Mouse (Mus musculus): ENCODE results near the gene Epha1. TPM values are rescaled to one million over a fixed set of nuclear protein-coding genes. Genes with fewer than 3 reads are reported as not detected.
A peak's percentile ranks its signal among the peaks of the same experiment; 100 is the strongest.

Gene Epha1
- polyA plus RNA-seq, 1 experiment from 2014 or later = 0.94 TPM

DNA sequence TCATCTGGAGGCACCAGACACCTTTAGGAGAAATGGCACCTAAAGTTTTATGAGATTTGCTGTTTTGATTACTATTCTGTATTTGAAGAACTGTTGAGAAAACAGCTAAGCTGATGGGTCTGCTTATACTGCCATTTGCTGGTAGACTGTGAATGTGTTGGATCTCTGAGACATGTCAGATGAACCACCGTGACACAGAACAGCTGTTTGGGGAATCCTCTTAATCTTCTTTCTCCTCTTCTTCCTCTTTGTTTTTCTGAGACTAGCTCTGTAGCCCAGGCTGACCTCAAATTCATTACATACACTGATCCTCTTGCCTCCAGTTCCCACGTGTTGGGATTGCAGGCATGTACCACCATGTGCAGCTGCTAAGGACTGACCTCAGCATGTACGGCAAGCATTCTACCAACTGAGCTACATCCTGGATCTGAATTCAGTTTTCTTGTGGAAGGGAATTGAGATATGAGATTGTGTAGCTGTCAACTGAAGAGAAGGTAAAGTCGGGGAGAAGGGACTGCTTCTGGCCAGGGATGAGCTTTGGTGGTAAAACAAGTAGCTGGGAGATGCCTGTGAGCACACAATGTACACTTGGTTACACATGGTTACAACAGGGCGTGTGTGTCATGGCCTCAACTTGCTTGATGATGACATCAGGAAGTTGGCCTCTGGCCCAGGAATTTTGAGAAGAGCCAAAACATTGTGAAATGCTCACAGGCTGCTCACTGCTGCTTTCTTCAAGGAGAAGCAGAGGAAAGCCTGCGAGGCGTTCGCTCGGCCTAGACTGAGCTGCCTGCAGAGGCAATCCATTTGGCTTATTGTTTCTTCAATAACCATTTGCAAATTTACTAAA lies 23.1 kb upstream of the Epha1 start:
- WGBS = 74% methylated on average over 9 of the region's 9 CpGs
- H3K27me3 ChIP-seq (ENCODE audit: control insufficient read depth, insufficient read depth, low read depth, low read length) = no peaks in the 10 kb centered on the region
- no peak overlapping the region for H3K4me2 ChIP-seq (ENCODE audit: low read length)
- H3K4me1 ChIP-seq (ENCODE audit: control insufficient read depth, insufficient read depth, low read length) = no peaks in the 10 kb centered on the region
- H3K9me3 ChIP-seq (replicated peaks; ENCODE audit: control insufficient read depth, low read length, poor library complexity, severe bottlenecking) = no peaks in the 10 kb centered on the region
- no peak overlapping the region for H3K27ac ChIP-seq (ENCODE audit: low read length)
- no peak for ATAC-seq
- no peak overlapping the region for H3K4me3 ChIP-seq (ENCODE audit: low read depth, low read length)
- H3K36me3 ChIP-seq (ENCODE audit: control insufficient read depth, insufficient read depth, low read length) = no peaks in the 10 kb centered on the region
- H3K9ac ChIP-seq (ENCODE audit: low read depth, low read length) = no peak overlapping the region

DNA sequence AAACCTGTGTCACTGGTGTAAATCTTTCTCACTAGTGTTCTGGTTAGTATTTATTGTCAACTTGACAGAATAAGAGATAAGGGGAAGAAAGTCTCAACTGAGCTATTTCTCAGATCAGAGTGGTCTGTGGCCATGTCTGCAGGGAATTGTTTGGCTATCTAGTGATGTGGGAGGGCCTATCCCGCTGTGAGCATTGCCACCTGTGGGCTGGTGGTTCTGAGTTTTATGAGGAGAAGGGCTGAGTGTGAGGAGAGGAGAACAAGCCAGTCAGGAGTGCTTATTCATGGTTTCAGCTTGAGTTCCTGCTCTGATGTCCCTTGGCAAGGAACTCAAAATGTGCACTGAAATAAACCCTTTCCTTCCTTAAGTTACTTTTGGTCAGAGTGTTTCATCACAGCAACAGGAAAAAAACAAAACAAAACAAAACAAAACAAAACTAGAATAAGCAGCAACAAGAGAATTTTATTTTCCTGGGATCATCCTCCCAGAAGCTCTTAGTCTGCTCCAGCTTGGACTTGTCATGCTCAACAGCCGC lies 18.8 kb upstream of the Epha1 start:
- no peaks in the 10 kb centered on the region for H3K27me3 ChIP-seq (ENCODE audit: control insufficient read depth, insufficient read depth, low read depth, low read length)
- no peak for ATAC-seq
- 59% methylated on average over 2 of the region's 2 CpGs for WGBS

DNA sequence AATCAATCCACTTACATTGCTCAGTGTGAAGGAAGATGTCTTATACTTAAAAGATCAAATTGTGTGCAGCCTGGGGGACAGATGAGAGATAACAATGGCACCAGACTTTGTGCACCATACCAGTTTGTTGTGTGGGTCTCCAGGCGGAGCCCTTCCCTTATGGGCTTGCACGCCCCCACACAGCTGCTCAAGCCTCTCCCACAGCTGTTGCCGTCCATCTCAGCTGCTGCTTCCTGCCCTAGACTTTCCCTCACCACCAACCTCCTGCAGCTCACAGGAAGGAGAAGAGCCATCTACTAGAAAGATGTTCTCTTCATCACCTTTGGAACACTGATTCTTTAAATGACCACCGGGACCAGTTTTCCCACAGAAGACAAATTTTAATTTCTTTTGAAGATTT lies 12.6 kb upstream of the Epha1 start:
- WGBS = 91% methylated on average over 4 of the region's 4 CpGs
- Histone ChIP-seq H3K27ac (ENCODE audit: low read length) (no peak overlapping the region), H3K27me3 (ENCODE audit: control insufficient read depth, insufficient read depth, low read depth, low read length) (no peaks in the 10 kb centered on the region), H3K4me3 (ENCODE audit: low read depth, low read length) (no peak overlapping the region), H3K9me3 (replicated peaks; ENCODE audit: control insufficient read depth, low read length, poor library complexity, severe bottlenecking) (no peaks in the 10 kb centered on the region), H3K4me2 (ENCODE audit: low read length) (no peak overlapping the region), H3K36me3 (ENCODE audit: control insufficient read depth, insufficient read depth, low read length) (no peaks in the 10 kb centered on the region), H3K4me1 (ENCODE audit: control insufficient read depth, insufficient read depth, low read length) (no peaks in the 10 kb centered on the region; the same call in 1 of the 2 replicates), H3K9ac (ENCODE audit: low read depth, low read length) (no peak overlapping the region)
- no peak for ATAC-seq

More for the DNA sequence above, 18.8 kb upstream of the Epha1 start:
- no peak overlapping the region for H3K4me3 ChIP-seq (ENCODE audit: low read depth, low read length)
- no peaks in the 10 kb centered on the region for H3K4me1 ChIP-seq (ENCODE audit: control insufficient read depth, insufficient read depth, low read length)
- no peaks in the 10 kb centered on the region for H3K9me3 ChIP-seq (replicated peaks; ENCODE audit: control insufficient read depth, low read length, poor library complexity, severe bottlenecking)
- no peaks in the 10 kb centered on the region for H3K36me3 ChIP-seq (ENCODE audit: control insufficient read depth, insufficient read depth, low read length)
- H3K9ac ChIP-seq (ENCODE audit: low read depth, low read length) = no peak overlapping the region
- H3K4me2 ChIP-seq (ENCODE audit: low read length) = no peak overlapping the region
- no peak overlapping the region for H3K27ac ChIP-seq (ENCODE audit: low read length)

DNA sequence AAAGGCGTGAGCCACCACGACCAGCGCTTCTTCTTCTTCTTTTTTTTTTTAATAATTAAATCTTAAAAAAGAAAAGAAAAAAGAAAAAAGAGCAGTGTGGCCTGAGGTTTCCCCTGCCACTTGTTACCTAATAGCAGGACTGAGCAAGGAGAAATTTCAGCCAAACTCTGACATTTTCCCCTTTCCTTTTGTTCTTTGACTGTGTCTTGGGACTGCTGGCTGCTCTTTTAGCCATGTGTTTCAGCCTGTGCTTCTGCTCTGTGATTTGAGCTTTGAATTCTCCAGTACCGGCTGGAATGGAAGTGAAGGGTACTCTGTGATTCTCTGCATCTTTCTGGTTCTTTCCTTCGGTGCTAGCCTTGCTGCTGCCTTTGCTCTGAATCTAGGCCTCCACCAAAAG lies 10.3 kb upstream of the Epha1 start:
- H3K4me3 ChIP-seq (ENCODE audit: low read depth, low read length) = no peak overlapping the region
- no peak overlapping the region for H3K4me2 ChIP-seq (ENCODE audit: low read length)
- H3K27me3 ChIP-seq (ENCODE audit: control insufficient read depth, insufficient read depth, low read depth, low read length) = no peaks in the 10 kb centered on the region
- WGBS = 87% methylated on average over 5 of the region's 5 CpGs
- no peak overlapping the region for H3K9ac ChIP-seq (ENCODE audit: low read depth, low read length)
- no peaks in the 10 kb centered on the region for H3K9me3 ChIP-seq (replicated peaks; ENCODE audit: control insufficient read depth, low read length, poor library complexity, severe bottlenecking)
- H3K36me3 ChIP-seq (ENCODE audit: control insufficient read depth, insufficient read depth, low read length) = no peaks in the 10 kb centered on the region
- H3K4me1 ChIP-seq (ENCODE audit: control insufficient read depth, insufficient read depth, low read length) = no peaks in the 10 kb centered on the region; the same call in 1 of the 2 replicates
- ATAC-seq = no peak
- no peak overlapping the region for H3K27ac ChIP-seq (ENCODE audit: low read length)

DNA sequence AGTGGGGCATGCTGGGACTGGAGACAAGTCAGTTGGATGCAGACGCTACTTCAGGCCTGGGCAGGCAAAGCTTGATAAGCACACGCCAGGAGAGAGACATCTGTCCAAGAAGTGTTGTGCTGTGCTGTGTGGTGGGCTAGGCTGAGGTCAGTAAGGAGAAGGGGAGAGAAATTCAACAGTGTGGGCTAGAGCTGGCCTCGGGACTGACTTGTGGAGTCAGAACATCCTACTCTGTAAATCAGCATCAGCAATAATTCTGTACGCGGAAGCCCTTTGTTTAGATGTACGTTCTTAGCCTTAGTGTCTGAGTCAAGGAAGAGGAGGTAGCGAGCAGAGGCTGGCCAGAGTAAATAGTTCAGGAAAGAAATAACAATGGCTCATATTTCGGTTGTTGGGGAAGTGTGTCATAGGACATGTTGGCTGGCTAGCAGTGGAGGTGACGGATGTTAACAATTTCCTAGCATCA lies 8.9 kb upstream of the Epha1 start:
- Histone ChIP-seq H3K4me1 (ENCODE audit: control insufficient read depth, insufficient read depth, low read length) (no peaks in the 10 kb centered on the region; the same call in 1 of the 2 replicates), H3K9me3 (replicated peaks; ENCODE audit: control insufficient read depth, low read length, poor library complexity, severe bottlenecking) (no peaks in the 10 kb centered on the region), H3K9ac (ENCODE audit: low read depth, low read length) (no peak overlapping the region), H3K27me3 (ENCODE audit: control insufficient read depth, insufficient read depth, low read depth, low read length) (no peaks in the 10 kb centered on the region), H3K36me3 (ENCODE audit: control insufficient read depth, insufficient read depth, low read length) (no peaks in the 10 kb centered on the region), H3K27ac (ENCODE audit: low read length) (no peak overlapping the region), H3K4me3 (ENCODE audit: low read depth, low read length) (no peak overlapping the region), H3K4me2 (ENCODE audit: low read length) (no peak overlapping the region)
- ATAC-seq = no peak
- 75% methylated on average over 9 of the region's 9 CpGs for WGBS

DNA sequence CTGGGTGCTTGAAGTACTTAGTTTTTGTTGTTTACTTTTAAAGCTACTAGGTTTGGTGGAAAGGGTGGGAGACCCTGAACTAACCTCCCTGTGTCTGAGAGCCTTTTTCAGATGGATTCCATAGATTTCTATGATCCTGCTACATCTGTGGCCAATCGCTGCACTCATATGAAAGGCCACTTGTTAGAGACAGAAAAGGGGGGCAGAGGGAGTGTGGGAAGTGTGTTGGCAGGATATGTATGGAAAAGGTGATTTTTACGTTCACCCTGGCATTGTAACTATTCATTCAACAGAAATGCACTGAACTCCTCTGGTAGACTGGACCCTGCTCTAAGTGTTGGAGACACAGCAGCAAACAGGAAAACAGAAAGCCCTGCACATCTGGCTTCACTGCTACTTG lies 8.2 kb upstream of the Epha1 start:
- H3K27me3 ChIP-seq (ENCODE audit: control insufficient read depth, insufficient read depth, low read depth, low read length) = no peaks in the 10 kb centered on the region
- no peaks in the 10 kb centered on the region; the same call in 1 of the 2 replicates for H3K4me1 ChIP-seq (ENCODE audit: control insufficient read depth, insufficient read depth, low read length)
- H3K27ac ChIP-seq (ENCODE audit: low read length) = no peak overlapping the region
- ATAC-seq = no peak
- no peaks in the 10 kb centered on the region for H3K36me3 ChIP-seq (ENCODE audit: control insufficient read depth, insufficient read depth, low read length)
- no peak overlapping the region for H3K4me2 ChIP-seq (ENCODE audit: low read length)
- no peak overlapping the region for H3K4me3 ChIP-seq (ENCODE audit: low read depth, low read length)
- 21% methylated on average over 2 of the region's 2 CpGs for WGBS
- no peaks in the 10 kb centered on the region for H3K9me3 ChIP-seq (replicated peaks; ENCODE audit: control insufficient read depth, low read length, poor library complexity, severe bottlenecking)
- H3K9ac ChIP-seq (ENCODE audit: low read depth, low read length) = no peak overlapping the region

DNA sequence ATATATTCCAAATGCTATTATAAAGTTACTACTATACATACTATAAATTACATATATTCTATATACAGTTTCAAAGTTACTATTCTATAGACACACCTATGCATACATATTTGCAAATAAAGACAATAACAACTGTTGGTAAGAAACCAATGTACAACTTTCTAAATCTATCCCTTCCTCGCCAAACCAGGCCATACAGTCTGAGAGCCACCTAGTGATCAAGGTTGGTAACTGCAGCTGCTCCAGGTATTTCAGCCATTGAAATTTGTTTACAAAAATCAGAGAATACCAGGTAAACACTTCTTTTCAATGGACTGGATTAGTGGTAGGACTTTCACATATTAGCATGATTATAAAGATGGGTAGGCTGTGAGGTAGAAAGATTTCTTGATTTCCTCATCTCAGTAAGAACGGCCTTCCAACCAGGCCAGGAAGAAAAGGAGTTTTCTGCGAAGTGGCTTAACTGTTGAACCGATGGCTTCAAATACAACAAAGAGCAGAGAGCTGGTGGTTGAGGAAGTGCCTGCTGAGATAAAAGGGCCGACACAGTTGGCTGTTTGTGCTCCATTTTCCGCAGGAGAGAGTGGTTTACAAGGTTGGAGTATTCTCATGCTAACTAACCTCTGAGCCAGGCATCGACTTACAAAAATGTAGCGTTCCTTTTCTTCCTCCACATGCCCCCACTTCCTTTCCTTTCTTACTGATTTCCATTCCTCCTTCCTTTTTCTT lies 7.5 kb upstream of the Epha1 start:
- peak overlapping the region; percentile 19; the same call in 1 of the 2 replicates for H3K4me2 ChIP-seq (ENCODE audit: low read length)
- no peak overlapping the region for H3K27ac ChIP-seq (ENCODE audit: low read length)
- 2% methylated on average over 8 of the region's 8 CpGs for WGBS
- H3K36me3 ChIP-seq (ENCODE audit: control insufficient read depth, insufficient read depth, low read length) = no peaks in the 10 kb centered on the region
- H3K9me3 ChIP-seq (replicated peaks; ENCODE audit: control insufficient read depth, low read length, poor library complexity, severe bottlenecking) = no peaks in the 10 kb centered on the region
- peak; percentile 36; the same call in 1 of the 2 replicates for ATAC-seq
- H3K4me3 ChIP-seq (ENCODE audit: low read depth, low read length) = no peak overlapping the region
- H3K9ac ChIP-seq (ENCODE audit: low read depth, low read length) = 0 out of 2 replicates have a peak overlapping the region, but pooled peaks have one; percentile 7
- no peaks in the 10 kb centered on the region; the same call in 1 of the 2 replicates for H3K4me1 ChIP-seq (ENCODE audit: control insufficient read depth, insufficient read depth, low read length)
- H3K27me3 ChIP-seq (ENCODE audit: control insufficient read depth, insufficient read depth, low read depth, low read length) = no peaks in the 10 kb centered on the region

DNA sequence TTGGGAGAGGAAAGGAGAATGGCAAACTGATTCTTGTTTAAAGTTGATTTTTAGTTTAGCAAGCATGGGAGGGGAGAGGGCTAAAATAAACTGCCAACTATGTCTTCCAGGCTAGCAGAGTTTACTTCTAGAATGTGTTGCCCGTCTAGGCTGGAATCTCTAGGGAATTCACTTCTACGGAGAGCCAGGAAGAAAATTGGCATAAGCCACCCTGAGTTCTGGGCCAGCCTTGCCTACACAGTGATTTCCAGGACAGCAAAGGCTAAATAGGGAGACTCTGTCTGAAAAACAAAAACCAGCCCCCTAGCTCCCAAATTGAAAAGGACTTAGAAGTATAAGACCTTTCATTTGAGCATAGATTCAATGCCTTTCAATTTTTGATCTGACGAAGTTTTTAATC lies 6.5 kb upstream of the Epha1 start:
- Histone ChIP-seq H3K36me3 (ENCODE audit: control insufficient read depth, insufficient read depth, low read length) (no peaks in the 10 kb centered on the region), H3K27ac (ENCODE audit: low read length) (no peak overlapping the region), H3K9me3 (replicated peaks; ENCODE audit: control insufficient read depth, low read length, poor library complexity, severe bottlenecking) (no peaks in the 10 kb centered on the region), H3K4me2 (ENCODE audit: low read length) (no peak overlapping the region), H3K4me3 (ENCODE audit: low read depth, low read length) (no peak overlapping the region), H3K27me3 (ENCODE audit: control insufficient read depth, insufficient read depth, low read depth, low read length) (peaks cover 4% of the 10 kb centered on the region; the same call in 1 of the 2 replicates), H3K4me1 (ENCODE audit: control insufficient read depth, insufficient read depth, low read length) (no peaks in the 10 kb centered on the region; the same call in 1 of the 2 replicates), H3K9ac (ENCODE audit: low read depth, low read length) (no peak overlapping the region)
- 39% methylated on average over 3 of the region's 3 CpGs for WGBS
- ATAC-seq = no peak

All from midbrain, embryonic 16.5 days (tissue).